Mouse (Mus musculus): ENCODE measurements around the gene Aqp2. TPM values are rescaled to one million over a fixed set of nuclear protein-coding genes. Genes with fewer than 3 reads are reported as not detected.

Aqp2 gene
- polyA plus RNA-seq (2012; rRNA removed) = not detected in 2 replicates

GRCm38 (mm10) chr15:99578802-99579485 is at the start of gene Aqp2:
Gene Aqp2, plus strand, starts transcription at chr15:99579055.

GRCm38 (mm10) chr15:99590429-99591084 is 11.7 kb downstream of the Aqp2 start, which contains the start of gene Aqp5:
Gene Aqp5, plus strand, starts transcription at chr15:99590782.

GRCm38 (mm10) chr15:99600986-99601822 is 22.3 kb downstream of the Aqp2 start, which contains the start of gene Aqp6:
Gene Aqp6, plus strand, starts transcription at chr15:99601400.

Other genes with a start within 250 kb of the Aqp2 start
- 3.6 and 4.1 TPM in 2 replicates for gene Fmnl3, start 208.6 kb upstream of the Aqp2 start, polyA plus RNA-seq (2012; rRNA removed)
- 90.8 and 111 TPM in 2 replicates for gene Tmbim6, start 186.2 kb upstream of the Aqp2 start, polyA plus RNA-seq (2012; rRNA removed)
- 0.70 and 0.80 TPM in 2 replicates for gene Nckap5l, start 121.3 kb upstream of the Aqp2 start, polyA plus RNA-seq (2012; rRNA removed)
- 2.8 and 3.0 TPM in 2 replicates for gene Bcdin3d, start 104.3 kb upstream of the Aqp2 start, polyA plus RNA-seq (2012; rRNA removed)
- 0.02 TPM in 1 of 2 replicates, not detected in the other for gene Faim2, start 50.9 kb upstream of the Aqp2 start, polyA plus RNA-seq (2012; rRNA removed)
- gene Aqp5, start 11.7 kb downstream of the Aqp2 start, polyA plus RNA-seq (2012; rRNA removed) = 0.05 and 0.06 TPM in 2 replicates
- gene Aqp6, start 22.3 kb downstream of the Aqp2 start, polyA plus RNA-seq (2012; rRNA removed) = not detected in 2 replicates
- gene Racgap1, start 72.6 kb downstream of the Aqp2 start, polyA plus RNA-seq (2012; rRNA removed) = 51.8 and 58.7 TPM in 2 replicates
- gene Asic1, start 91.3 kb downstream of the Aqp2 start, polyA plus RNA-seq (2012; rRNA removed) = 0.13 and 0.23 TPM in 2 replicates
- gene Smarcd1, start 123.1 kb downstream of the Aqp2 start, polyA plus RNA-seq (2012; rRNA removed) = 6.2 and 7.0 TPM in 2 replicates
- gene Gm17349, start 126.4 kb downstream of the Aqp2 start, polyA plus RNA-seq (2012; rRNA removed) = 0.41 TPM in 1 of 2 replicates, not detected in the other
- gene Gpd1, start 138.5 kb downstream of the Aqp2 start, polyA plus RNA-seq (2012; rRNA removed) = 7.7 and 8.5 TPM in 2 replicates
- gene Cox14, start 146.6 kb downstream of the Aqp2 start, polyA plus RNA-seq (2012; rRNA removed) = 62.4 and 63.3 TPM in 2 replicates
- gene Cers5, start 193.8 kb downstream of the Aqp2 start, polyA plus RNA-seq (2012; rRNA removed) = 4.2 and 5.6 TPM in 2 replicates

Measured in liver, embryonic 14 days (tissue).